Mouse (Mus musculus) large intestine, adult 2 months (tissue): Measurements from ENCODE around the gene Fuz. TPM values are rescaled to one million over a fixed set of nuclear protein-coding genes. Genes with fewer than 3 reads are reported as not detected.

Experiments used
- DNase-seq: peaks from one replicate; pipeline ENCODE4 v3.0.0-alpha.2; 2012; ENCODE audit warnings: low read depth, low spot score
- WGBS: fragments of 180-500 bp; shearing (Covaris S2); methylation state at CpG from one replicate; pipeline ENCODE4 v1.1.7; 2018; 5-methylcytosine and 5-hydroxymethylcytosine counted together
- polyA plus RNA-seq: library from polyadenylated mRNA; depleted of rRNA; stranded (reverse); fragments of >200 nt; gene quantifications from 2 replicates; pipeline ENCODE4 v1.2.3, GENCODE M21; 2012

Fuz gene
- polyA plus RNA-seq, 1 experiment, result 21.7 TPM

- no peak for DNase-seq
- WGBS, result 93% methylated on average over 5 of the region's 5 CpGs
Measured at GRCm38 (mm10) chr7:44884637-44885036, 11.2 kb upstream of the Fuz start.

- no peak for DNase-seq
- WGBS, result 83% methylated on average over 7 of the region's 7 CpGs
Measured at GRCm38 (mm10) chr7:44886964-44887363, 8.9 kb upstream of the Fuz start.

GRCm38 (mm10) chr7:44888256-44889105 lies 7.4 kb upstream of the Fuz start:
- DNase-seq, result no peak
- WGBS, result 77% methylated on average over 13 of the region's 13 CpGs

GRCm38 (mm10) chr7:44890180-44890579 lies 5.7 kb upstream of the Fuz start:
- WGBS, result 49% methylated on average over 7 of the region's 7 CpGs
- DNase-seq, result no peak

GRCm38 (mm10) chr7:44890737-44891136 lies 5.1 kb upstream of the Fuz start:
- 24% methylated on average over 4 of the region's 4 CpGs for WGBS
- no peak for DNase-seq

GRCm38 (mm10) chr7:44891611-44892010 lies 4.3 kb upstream of the Fuz start:
- 11% methylated on average over 6 of the region's 6 CpGs for WGBS
- DNase-seq, result no peak

- DNase-seq, result no peak
- under 1% methylated on average over 56 of the region's 56 CpGs for WGBS
Measured at GRCm38 (mm10) chr7:44892276-44892921, 3.5 kb upstream of the Fuz start, which contains the start of gene Med25. Gene Med25 (minus strand): TSS chr7:44892712.

- no peak for DNase-seq
- 30% methylated on average over 8 of the region's 8 CpGs for WGBS
Measured at GRCm38 (mm10) chr7:44893197-44893596, 2.7 kb upstream of the Fuz start.

- WGBS, result 84% methylated on average over 3 of the region's 3 CpGs
- DNase-seq, result no peak
Measured at GRCm38 (mm10) chr7:44894175-44894574, 1.7 kb upstream of the Fuz start.

- WGBS, result 61% methylated on average over 7 of the region's 7 CpGs
- no peak for DNase-seq
Measured at GRCm38 (mm10) chr7:44895206-44895592, 680 bp upstream of the Fuz start.

- DNase-seq, result no peak
- 42% methylated on average over 10 of the region's 10 CpGs for WGBS
Measured at GRCm38 (mm10) chr7:44896499-44896898, 620 bp downstream of the Fuz start.

- no peak for DNase-seq
- 30% methylated on average over 19 of the region's 19 CpGs for WGBS
Measured at GRCm38 (mm10) chr7:44898607-44899006, 2.7 kb downstream of the Fuz start.

- DNase-seq, result no peak
Measured at GRCm38 (mm10) chr7:44900632-44901031, 4.8 kb downstream of the Fuz start.

GRCm38 (mm10) chr7:44901230-44901722 lies 5.4 kb downstream of the Fuz start:
- DNase-seq, result no peak
- 19% methylated on average over 21 of the region's 21 CpGs for WGBS

More at GRCm38 (mm10) chr7:44900632-44901031, 4.8 kb downstream of the Fuz start:
- 90% methylated on average over 11 of the region's 11 CpGs for WGBS

- no peak for DNase-seq
- 86% methylated on average over 20 of the region's 20 CpGs for WGBS
Measured at GRCm38 (mm10) chr7:44905430-44905829, 9.6 kb downstream of the Fuz start.

- DNase-seq, result no peak
- WGBS, result 87% methylated on average over 15 of the region's 15 CpGs
Measured at GRCm38 (mm10) chr7:44908706-44909476, 13.0 kb downstream of the Fuz start.

GRCm38 (mm10) chr7:44914396-44914795 lies 18.5 kb downstream of the Fuz start:
- no peak for DNase-seq
- WGBS, result 96% methylated on average over 2 of the region's 2 CpGs

GRCm38 (mm10) chr7:44915314-44915713 lies 19.4 kb downstream of the Fuz start:
- no peak for DNase-seq
- WGBS, result 96% methylated on average over 9 of the region's 9 CpGs

GRCm38 (mm10) chr7:44916191-44916590 lies 20.3 kb downstream of the Fuz start:
- DNase-seq, result no peak
- WGBS, result 84% methylated on average over 6 of the region's 6 CpGs

- 90% methylated on average over 4 of the region's 4 CpGs for WGBS
- DNase-seq, result no peak
Measured at GRCm38 (mm10) chr7:44916881-44917280, 21.0 kb downstream of the Fuz start.
